Mouse (Mus musculus) embryonic facial prominence, embryonic 10.5 days (tissue): Measurements from ENCODE around the gene Syt7. TPM values are rescaled to one million over a fixed set of nuclear protein-coding genes. Genes with fewer than 3 reads are reported as not detected.

ENCODE experiments used
- DNase-seq: peaks from one replicate; pipeline ENCODE4 v3.0.0-alpha.2; 2017; ENCODE audit warnings: low spot score
- H3K27ac ChIP-seq: fragments of 300-500 bp; sonication (generic); replicated peaks from 2 replicates; pipeline ENCODE4 v1.5.1; 2016; ENCODE audit warnings: mild to moderate bottlenecking
- H3K27me3 ChIP-seq: fragments of 300-500 bp; sonication (generic); replicated peaks from 2 replicates; pipeline ENCODE4 v1.6.1; 2016; ENCODE audit warnings: low read depth, mild to moderate bottlenecking; ENCODE audit not compliant: poor library complexity, severe bottlenecking
- H3K36me3 ChIP-seq: fragments of 300-500 bp; sonication (generic); replicated peaks from 2 replicates; pipeline ENCODE4 v1.6.1; 2016; ENCODE audit warnings: mild to moderate bottlenecking, moderate library complexity
- H3K4me1 ChIP-seq: fragments of 300-500 bp; sonication (generic); 2 replicates; pipeline ENCODE4 v1.6.1; 2016
- H3K4me3 ChIP-seq: fragments of 300-500 bp; sonication (generic); 2 replicates; pipeline ENCODE4 v1.5.1; 2016; ENCODE audit warnings: mild to moderate bottlenecking, moderate library complexity
- H3K9me3 ChIP-seq: fragments of 300-500 bp; sonication (generic); 2 replicates; pipeline ENCODE4 v1.6.1; 2016; ENCODE audit warnings: mild to moderate bottlenecking
- WGBS: fragments of 180-500 bp; shearing (Covaris S2); methylation state at CpG from one replicate; pipeline ENCODE4 v1.1.7; 2016; 5-methylcytosine and 5-hydroxymethylcytosine counted together
- polyA plus RNA-seq: library from polyadenylated mRNA; unstranded; fragments of >200 nt; fragmentation: Nextera tagmentation; extraction: Ambion mirVana; gene quantifications from 2 replicates; pipeline ENCODE4 v1.2.1, GENCODE M21; 2016

Syt7 gene
- polyA plus RNA-seq, 1 experiment from 2014 or later: 0.44 TPM

DNA sequence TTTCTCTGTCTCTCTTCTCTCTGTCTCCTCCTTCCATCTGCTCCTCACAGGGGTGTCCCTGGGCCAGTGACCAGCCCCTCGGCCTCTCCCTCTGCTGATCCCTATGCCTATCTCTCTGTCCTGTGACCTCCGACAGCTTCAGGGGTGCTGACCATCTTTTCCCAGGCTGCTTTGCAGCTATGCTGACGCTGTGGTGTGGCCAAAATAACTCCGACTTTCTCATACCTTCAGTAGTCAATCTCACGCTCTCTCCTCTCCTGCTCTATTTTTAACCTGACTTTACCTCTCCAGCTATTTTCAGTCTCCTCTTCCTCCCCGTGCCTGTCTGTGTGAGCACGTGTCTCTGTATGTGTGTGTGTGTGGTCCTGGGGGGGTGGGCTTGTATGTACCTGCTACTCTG is 44.3 kb downstream of the Syt7 start:
- Histone ChIP-seq H3K27me3 (peaks cover 33% of the 10 kb centered on the region), H3K4me3 (no peak overlapping the region), H3K4me1 (peaks cover 29% of the 10 kb centered on the region), H3K9me3 (no peaks in the 10 kb centered on the region), H3K27ac (no peak overlapping the region), H3K36me3 (no peaks in the 10 kb centered on the region)
- WGBS: 77% methylated on average over 7 of the region's 7 CpGs
- DNase-seq: no peak

DNA sequence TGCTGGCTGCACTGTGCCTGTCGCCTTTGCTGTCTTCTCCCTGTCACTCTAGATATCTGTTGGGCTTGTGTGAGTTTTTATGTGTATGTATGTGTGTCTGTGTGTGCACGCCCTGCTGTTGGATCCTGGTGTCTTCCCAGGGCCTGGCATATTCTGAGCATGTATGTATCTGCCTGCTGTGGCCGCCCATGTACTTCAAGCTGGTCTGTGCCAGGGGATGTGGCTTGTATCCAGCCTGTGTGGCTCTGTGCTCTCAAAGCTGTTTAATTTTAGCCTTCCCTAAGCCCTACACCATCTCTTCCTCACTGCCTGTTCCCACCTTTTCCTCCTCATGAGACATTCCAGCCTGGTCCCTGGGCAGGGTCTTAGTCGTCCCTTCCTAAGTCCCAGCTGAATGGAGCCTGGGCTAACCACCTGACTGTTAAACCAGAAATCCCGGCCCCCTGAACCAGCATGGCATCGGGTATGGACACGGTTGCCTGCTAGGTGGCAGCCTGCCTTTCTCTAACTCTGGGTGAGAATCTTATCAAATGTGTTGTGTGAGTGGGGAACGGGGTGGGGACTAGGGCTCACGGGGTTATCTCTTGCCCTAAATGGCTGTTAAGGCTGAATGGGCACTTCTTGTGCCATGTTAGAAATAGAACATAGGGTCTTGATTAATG is 45.1 kb downstream of the Syt7 start:
- WGBS: 76% methylated on average over 9 of the region's 9 CpGs
- no peaks in the 10 kb centered on the region for H3K36me3 ChIP-seq
- H3K4me3 ChIP-seq: no peak overlapping the region
- peaks cover 31% of the 10 kb centered on the region for H3K27me3 ChIP-seq
- H3K9me3 ChIP-seq: no peaks in the 10 kb centered on the region
- H3K27ac ChIP-seq: no peak overlapping the region
- no peak for DNase-seq
- H3K4me1 ChIP-seq: peaks cover 26% of the 10 kb centered on the region

DNA sequence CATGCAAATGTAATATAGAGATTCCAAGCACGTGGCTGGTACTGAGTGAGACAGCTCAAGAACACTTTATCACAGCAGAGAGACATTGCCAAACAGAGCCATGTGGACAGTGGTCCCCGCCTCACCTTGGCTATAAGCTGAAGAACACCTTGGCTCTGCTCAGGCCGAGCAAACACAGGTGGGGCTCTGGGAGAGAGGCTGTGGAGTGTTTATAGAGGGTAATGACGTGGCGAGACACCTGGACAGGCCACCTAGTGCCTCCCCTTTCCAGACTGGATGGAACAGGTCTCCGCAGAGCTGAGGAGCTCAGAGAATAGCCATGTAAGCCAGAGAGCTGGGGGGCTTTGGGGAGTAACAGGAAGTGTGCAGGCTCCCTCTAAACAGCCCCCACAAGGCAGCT is 46.0 kb downstream of the Syt7 start:
- H3K27me3 ChIP-seq: peaks cover 22% of the 10 kb centered on the region
- H3K9me3 ChIP-seq: no peaks in the 10 kb centered on the region
- peaks cover 26% of the 10 kb centered on the region for H3K4me1 ChIP-seq
- no peak overlapping the region for H3K4me3 ChIP-seq
- no peak overlapping the region for H3K27ac ChIP-seq
- no peak for DNase-seq
- 73% methylated on average over 6 of the region's 6 CpGs for WGBS
- H3K36me3 ChIP-seq: no peaks in the 10 kb centered on the region

DNA sequence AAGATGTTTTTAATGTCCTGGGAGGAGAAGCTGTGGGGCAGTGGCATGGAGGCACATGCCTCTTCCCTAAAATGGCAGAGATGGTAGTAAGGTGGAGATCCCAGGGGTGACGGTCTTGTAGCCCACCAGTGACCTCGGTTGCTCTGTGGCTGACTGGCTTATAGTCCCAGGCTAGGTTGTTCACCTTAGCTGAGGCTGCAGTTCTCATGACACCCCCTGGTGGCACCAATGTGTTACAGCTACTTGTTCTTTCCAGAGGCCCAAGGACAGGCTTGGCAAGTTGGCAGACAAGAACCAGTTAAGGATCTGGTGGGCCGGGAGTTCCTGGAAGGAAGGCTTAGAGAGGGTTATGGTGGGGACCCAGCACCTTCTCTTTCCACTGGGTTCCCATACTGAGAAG is 47.0 kb downstream of the Syt7 start:
- H3K27ac ChIP-seq: no peak overlapping the region
- H3K4me3 ChIP-seq: no peak overlapping the region
- 43% methylated on average over 3 of the region's 3 CpGs for WGBS
- no peaks in the 10 kb centered on the region for H3K36me3 ChIP-seq
- DNase-seq: peak; percentile 72
- no peaks in the 10 kb centered on the region for H3K9me3 ChIP-seq
- H3K27me3 ChIP-seq: peaks cover 12% of the 10 kb centered on the region; the same call in 1 of the 2 replicates
- peaks cover 18% of the 10 kb centered on the region for H3K4me1 ChIP-seq

DNA sequence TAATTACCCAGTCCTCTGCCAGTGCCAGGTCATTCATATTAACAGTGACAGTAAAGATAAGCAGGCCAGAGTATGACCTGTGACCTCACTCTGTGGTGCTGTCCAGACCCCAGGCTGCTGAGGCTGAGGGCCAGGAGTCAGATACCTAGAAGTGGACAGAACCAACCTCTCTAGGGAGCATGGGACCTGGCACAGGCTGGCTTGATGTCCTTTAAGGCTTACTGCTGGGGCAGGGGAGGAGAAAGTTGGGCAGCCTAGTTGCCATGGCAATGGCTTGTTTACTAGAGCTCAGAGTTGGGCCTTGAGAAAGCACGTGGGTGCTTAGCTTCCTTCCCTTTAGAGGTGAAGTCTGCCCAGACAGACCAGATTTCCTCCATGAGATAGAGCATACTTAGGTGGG is 47.8 kb downstream of the Syt7 start:
- DNase-seq: no peak
- peaks cover 10% of the 10 kb centered on the region; the same call in 1 of the 2 replicates for H3K27me3 ChIP-seq
- H3K4me3 ChIP-seq: no peak overlapping the region
- H3K27ac ChIP-seq: no peak overlapping the region
- 27% methylated on average over 1 of the region's 1 CpGs for WGBS
- H3K9me3 ChIP-seq: no peaks in the 10 kb centered on the region
- H3K36me3 ChIP-seq: no peaks in the 10 kb centered on the region
- H3K4me1 ChIP-seq: peaks cover 10% of the 10 kb centered on the region

DNA sequence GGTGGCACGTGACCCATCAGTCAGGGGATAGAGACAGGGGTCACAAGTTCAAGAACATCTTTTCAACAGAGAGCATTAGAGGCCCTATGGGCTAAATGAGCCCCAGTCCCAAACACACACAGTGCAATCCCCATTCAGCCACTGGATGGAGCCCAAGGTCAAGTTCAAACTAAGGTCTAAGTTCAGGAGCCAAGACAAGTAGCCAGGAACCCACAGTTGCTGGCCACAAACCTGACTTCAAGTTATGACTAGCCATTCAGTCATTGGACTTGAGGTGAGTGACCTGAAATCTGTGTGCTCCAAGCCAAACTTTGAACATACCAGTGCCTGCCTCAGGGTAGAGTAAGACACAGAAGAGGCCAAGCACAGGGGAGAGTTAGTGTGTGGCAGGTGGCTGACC is 48.6 kb downstream of the Syt7 start:
- H3K36me3 ChIP-seq: no peaks in the 10 kb centered on the region
- peaks cover 8% of the 10 kb centered on the region; the same call in 1 of the 2 replicates for H3K27me3 ChIP-seq
- 77% methylated on average over 1 of the region's 1 CpGs for WGBS
- no peak for DNase-seq
- no peaks in the 10 kb centered on the region for H3K9me3 ChIP-seq
- H3K4me1 ChIP-seq: peaks cover 8% of the 10 kb centered on the region
- H3K27ac ChIP-seq: no peak overlapping the region
- no peak overlapping the region for H3K4me3 ChIP-seq

DNA sequence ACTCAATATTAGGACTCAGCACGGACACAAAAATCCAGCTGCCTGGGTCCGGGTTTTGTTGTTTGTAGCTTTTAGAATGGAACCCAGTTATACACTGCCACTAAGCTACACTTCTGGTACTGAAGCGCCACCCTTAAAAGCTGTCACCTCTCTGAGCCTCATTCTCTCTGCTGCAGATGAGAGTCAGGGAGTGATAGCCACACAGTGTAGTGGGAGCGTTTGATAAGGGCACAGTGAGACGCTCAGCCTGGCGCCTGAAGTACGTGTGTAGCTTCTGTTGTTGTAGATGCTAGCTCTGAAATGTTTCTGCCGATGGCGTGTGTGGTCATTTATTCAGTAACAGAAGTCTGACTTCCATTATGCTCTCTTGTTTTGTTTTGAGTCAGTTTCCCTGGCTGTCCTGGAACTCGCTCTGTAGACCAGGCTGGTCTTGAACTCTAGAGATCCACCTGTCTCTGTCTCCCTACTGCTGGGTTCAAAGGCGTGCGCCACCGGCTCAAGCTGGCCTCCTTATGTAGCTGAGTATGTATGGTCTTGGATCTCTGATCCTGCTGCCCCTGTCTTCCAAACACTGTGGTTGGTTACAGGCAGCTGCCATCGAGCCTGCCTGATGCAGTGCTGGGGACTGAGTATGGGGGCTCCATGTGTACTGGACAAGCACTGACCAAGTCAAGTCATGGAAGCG is 55.9 kb downstream of the Syt7 start:
- no peak overlapping the region for H3K4me3 ChIP-seq
- DNase-seq: no peak
- no peaks in the 10 kb centered on the region for H3K9me3 ChIP-seq
- H3K27me3 ChIP-seq: no peaks in the 10 kb centered on the region
- H3K36me3 ChIP-seq: no peaks in the 10 kb centered on the region
- 93% methylated on average over 15 of the region's 15 CpGs for WGBS
- no peaks in the 10 kb centered on the region for H3K4me1 ChIP-seq
- H3K27ac ChIP-seq: no peak overlapping the region

DNA sequence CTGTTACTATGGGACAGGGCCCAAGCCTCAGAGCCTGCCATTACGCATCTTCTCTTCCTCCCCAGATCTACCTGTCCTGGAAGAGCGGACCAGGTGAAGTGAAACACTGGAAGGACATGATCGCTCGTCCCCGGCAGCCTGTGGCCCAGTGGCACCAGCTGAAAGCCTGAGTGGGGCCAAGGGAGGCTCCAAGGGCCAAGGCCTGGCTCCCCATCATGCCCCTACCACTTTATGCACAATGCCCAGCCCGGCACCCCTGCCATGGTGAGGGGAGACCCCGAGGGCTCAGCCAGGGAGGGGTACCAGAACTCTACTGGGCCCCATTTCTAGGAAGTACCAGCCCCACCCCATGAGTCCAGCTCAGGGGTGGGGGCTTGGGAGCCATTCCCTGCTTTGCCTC is 59.4 kb downstream of the Syt7 start:
- Histone ChIP-seq H3K27ac (no peak overlapping the region), H3K27me3 (peaks cover 27% of the 10 kb centered on the region), H3K36me3 (no peaks in the 10 kb centered on the region), H3K4me3 (no peak overlapping the region), H3K4me1 (no peaks in the 10 kb centered on the region), H3K9me3 (no peaks in the 10 kb centered on the region)
- no peak for DNase-seq
- 86% methylated on average over 7 of the region's 7 CpGs for WGBS

DNA sequence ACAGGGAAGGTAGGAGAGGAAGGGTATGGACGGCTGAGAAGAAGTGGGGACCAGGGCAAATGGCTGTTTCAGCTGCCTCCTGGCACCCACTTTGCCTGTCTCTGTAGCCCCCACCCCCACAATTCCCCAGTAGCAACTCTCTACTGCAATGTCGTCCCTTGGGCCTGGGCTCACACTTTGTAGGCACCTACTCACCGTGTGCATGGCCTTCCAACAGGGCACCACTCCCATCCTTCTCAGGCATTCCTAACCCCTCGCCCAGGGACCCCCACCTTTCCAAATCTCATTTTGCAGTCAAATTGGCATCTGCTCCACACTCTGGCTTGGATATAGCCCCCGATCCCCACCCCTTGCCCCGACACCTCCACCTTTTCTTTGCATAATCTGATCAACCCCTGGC is 60.3 kb downstream of the Syt7 start:
- Histone ChIP-seq H3K27ac (no peak overlapping the region), H3K36me3 (no peaks in the 10 kb centered on the region), H3K4me1 (no peaks in the 10 kb centered on the region), H3K4me3 (no peak overlapping the region), H3K9me3 (no peaks in the 10 kb centered on the region), H3K27me3 (peaks cover 36% of the 10 kb centered on the region)
- 68% methylated on average over 6 of the region's 6 CpGs for WGBS
- DNase-seq: no peak

DNA sequence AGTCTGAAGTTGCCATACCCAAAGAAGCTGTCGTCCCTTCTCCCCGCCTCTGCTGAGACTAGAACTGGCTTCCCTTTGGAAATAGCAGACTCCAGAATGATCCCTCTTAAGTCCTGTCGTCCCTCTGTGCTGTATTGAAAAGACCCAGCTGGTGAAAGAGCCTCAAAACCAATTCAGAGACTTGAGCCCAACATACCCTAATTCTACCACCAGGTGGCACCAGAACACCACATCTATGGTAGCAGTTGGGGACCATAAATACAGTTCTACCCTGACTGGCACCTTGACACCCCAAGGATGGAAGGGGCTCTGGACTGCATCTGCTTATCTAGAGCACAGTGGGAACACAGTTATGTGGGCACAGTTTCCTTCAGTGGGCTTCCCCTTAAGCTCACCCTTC is 60.8 kb downstream of the Syt7 start:
- no peak overlapping the region for H3K27ac ChIP-seq
- H3K36me3 ChIP-seq: no peaks in the 10 kb centered on the region
- DNase-seq: peak; percentile 69
- H3K9me3 ChIP-seq: no peaks in the 10 kb centered on the region
- WGBS: 5% methylated on average over 3 of the region's 3 CpGs
- no peak overlapping the region for H3K4me3 ChIP-seq
- H3K27me3 ChIP-seq: peaks cover 42% of the 10 kb centered on the region
- H3K4me1 ChIP-seq: peaks cover under 1% of the 10 kb centered on the region; the same call in 1 of the 2 replicates

DNA sequence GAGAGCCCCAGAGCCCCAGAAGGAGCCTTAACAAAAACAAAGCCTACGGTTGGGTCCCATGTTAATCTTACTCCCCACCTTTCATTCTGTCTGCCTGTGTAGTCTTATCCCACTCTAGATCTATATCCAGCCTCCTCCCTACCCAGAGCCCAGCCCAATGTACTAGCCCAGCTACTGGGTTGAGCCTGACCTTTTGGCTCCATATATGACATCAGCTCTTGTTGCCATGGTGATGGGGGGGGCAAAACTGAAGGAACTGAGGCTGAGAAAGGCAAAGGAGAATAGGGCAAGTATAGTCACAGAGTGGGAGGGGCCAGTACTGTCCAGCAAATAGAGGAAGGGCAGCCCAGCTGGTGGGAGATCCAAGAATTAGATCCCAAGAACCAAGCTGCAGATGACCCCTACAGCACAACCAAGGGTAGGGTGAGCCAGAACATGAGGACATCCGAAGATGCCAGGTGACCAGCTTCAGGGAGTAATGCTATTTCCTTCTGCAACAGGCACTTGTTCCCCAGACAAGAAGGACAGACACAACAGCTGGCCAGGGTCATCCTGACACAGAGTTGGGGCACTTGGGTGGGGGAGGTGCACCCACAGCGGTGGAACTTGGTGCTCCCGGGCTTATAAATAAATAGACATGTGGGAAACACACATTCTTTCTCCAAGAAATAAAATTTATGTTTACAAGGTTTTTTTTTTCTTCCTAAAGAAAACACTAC is 66.0 kb downstream of the Syt7 start:
- no peaks in the 10 kb centered on the region for H3K36me3 ChIP-seq
- WGBS: 68% methylated on average over 4 of the region's 4 CpGs
- no peak overlapping the region for H3K27ac ChIP-seq
- no peak for DNase-seq
- no peak overlapping the region for H3K4me3 ChIP-seq
- peaks cover 93% of the 10 kb centered on the region for H3K27me3 ChIP-seq
- no peaks in the 10 kb centered on the region for H3K9me3 ChIP-seq
- peaks cover 29% of the 10 kb centered on the region for H3K4me1 ChIP-seq

DNA sequence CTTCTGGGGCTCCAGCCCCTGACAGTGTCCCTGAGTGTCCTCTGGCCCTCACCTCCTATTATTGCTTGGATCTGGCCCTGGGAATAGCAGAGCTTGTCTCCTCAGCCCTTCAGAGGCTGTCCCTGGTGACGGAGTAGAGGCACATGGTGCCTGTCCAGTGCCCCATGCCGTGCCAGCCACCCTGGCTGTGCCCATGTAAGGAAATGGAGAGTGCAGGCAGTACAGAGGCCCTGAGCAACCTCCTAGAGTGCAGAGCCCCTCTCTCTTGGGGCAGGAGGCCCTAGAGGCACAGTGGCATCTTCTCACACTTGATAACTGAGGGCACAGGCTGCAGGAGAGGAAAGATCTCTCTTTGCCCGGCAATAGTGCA is 66.5 kb downstream of the Syt7 start:
- Histone ChIP-seq H3K27me3 (peaks cover 97% of the 10 kb centered on the region), H3K4me1 (peaks cover 34% of the 10 kb centered on the region)
- 69% methylated on average over 3 of the region's 3 CpGs for WGBS

More for the DNA sequence above, 66.5 kb downstream of the Syt7 start:
- Histone ChIP-seq H3K4me3 (no peak overlapping the region), H3K27ac (no peak overlapping the region), H3K36me3 (no peaks in the 10 kb centered on the region), H3K9me3 (no peaks in the 10 kb centered on the region)
- DNase-seq: no peak
